Mouse (Mus musculus): ENCODE measurements around the gene Grpel1. TPM values are rescaled to one million over a fixed set of nuclear protein-coding genes. Genes with fewer than 3 reads are reported as not detected.
A peak's percentile ranks its signal among the peaks of the same experiment; 100 is the strongest.

Grpel1 gene
- polyA plus RNA-seq, 1 experiment from 2014 or later = 58.3 TPM

DNA sequence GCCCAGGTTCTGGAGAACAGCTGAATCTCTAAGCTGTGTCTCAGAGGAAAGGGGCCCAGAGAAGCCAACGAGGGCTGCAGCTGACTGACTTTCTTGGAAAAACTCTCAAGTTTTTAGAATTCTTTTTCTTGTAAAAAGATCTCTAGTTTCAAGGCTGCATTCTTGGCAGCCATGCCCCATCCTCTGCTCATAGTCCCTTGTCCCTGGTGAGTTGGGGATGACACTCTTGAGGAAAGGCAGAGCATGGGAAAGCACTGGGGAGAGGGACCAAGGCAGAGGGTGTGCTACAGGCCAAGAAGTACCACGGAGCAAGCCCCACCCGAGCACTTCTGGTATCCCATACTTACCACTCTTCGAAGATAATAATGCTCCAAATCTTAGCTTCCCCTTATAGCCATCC, 27.9 kb upstream of the Grpel1 start:
- no peak overlapping the region for H3K4me3 ChIP-seq (replicated peaks; ENCODE audit: low read length)
- H3K4me1 ChIP-seq (ENCODE audit: control insufficient read depth, insufficient read depth, low read length) = no peaks in the 10 kb centered on the region
- no peaks in the 10 kb centered on the region for H3K27me3 ChIP-seq (ENCODE audit: control insufficient read depth, insufficient read depth, low read length)
- H3K4me2 ChIP-seq (ENCODE audit: low read depth, low read length) = no peak overlapping the region
- WGBS = 69% methylated on average over 4 of the region's 4 CpGs
- H3K9ac ChIP-seq (ENCODE audit: low read length) = no peak overlapping the region
- H3K36me3 ChIP-seq (ENCODE audit: control insufficient read depth, insufficient read depth, low read length) = no peaks in the 10 kb centered on the region
- H3K27ac ChIP-seq (ENCODE audit: low read length) = 0 out of 2 replicates have a peak overlapping the region, but pooled peaks have one; percentile 2
- no peak for ATAC-seq (ENCODE audit: insufficient read depth, low FRiP score)
- H3K9me3 ChIP-seq (replicated peaks; ENCODE audit: control insufficient read depth, low read length) = no peaks in the 10 kb centered on the region

DNA sequence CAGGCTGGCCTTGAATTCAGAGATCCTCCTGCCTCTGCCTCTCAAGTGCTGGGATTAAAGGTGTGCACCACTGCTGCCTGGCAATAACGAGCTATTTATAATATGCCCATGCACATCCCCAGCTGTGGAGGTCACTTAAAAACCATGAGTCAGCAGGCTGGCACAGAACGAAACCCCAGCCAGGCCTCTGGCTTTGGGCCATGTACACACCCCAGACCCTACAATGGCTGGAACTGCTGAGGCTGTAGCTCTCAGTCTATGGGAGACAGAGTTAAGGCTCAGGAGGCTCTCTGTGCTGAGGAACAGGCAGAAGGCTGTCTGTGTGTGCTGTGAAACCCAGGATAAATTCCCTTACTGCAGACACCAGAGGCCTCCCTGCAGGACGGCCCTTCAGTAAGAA, 24.1 kb upstream of the Grpel1 start:
- H3K9ac ChIP-seq (ENCODE audit: low read length) = no peak overlapping the region
- H3K9me3 ChIP-seq (replicated peaks; ENCODE audit: control insufficient read depth, low read length) = no peaks in the 10 kb centered on the region
- 58% methylated on average over 3 of the region's 3 CpGs for WGBS
- H3K4me2 ChIP-seq (ENCODE audit: low read depth, low read length) = no peak overlapping the region
- no peaks in the 10 kb centered on the region for H3K36me3 ChIP-seq (ENCODE audit: control insufficient read depth, insufficient read depth, low read length)
- no peaks in the 10 kb centered on the region for H3K27me3 ChIP-seq (ENCODE audit: control insufficient read depth, insufficient read depth, low read length)
- H3K27ac ChIP-seq (ENCODE audit: low read length) = no peak overlapping the region
- no peak overlapping the region for H3K4me3 ChIP-seq (replicated peaks; ENCODE audit: low read length)
- no peak for ATAC-seq (ENCODE audit: insufficient read depth, low FRiP score)
- no peaks in the 10 kb centered on the region for H3K4me1 ChIP-seq (ENCODE audit: control insufficient read depth, insufficient read depth, low read length)

DNA sequence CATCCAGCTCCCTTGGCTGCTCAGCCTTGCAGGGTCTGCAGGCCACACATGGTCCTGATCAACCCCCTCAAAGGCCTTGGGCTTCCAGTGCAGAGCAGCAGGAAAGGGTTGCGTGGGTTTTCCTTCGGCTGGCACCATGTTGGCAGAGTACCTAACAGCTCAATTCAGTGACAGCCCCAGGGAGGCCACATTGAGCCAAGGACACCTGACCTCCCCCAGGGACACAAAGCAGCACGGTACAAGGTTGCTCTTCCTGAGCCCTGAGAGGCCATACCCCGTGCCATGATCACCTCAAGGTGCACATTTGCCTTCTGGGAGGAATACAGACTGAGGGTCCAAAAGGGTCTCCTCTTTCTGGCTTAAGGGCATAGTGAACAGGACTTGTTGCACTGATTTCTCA, 20.2 kb upstream of the Grpel1 start:
- Histone ChIP-seq H3K4me1 (ENCODE audit: control insufficient read depth, insufficient read depth, low read length) (no peaks in the 10 kb centered on the region), H3K4me3 (replicated peaks; ENCODE audit: low read length) (no peak overlapping the region), H3K4me2 (ENCODE audit: low read depth, low read length) (no peak overlapping the region), H3K27me3 (ENCODE audit: control insufficient read depth, insufficient read depth, low read length) (no peaks in the 10 kb centered on the region), H3K9me3 (replicated peaks; ENCODE audit: control insufficient read depth, low read length) (no peaks in the 10 kb centered on the region), H3K36me3 (ENCODE audit: control insufficient read depth, insufficient read depth, low read length) (no peaks in the 10 kb centered on the region), H3K9ac (ENCODE audit: low read length) (no peak overlapping the region), H3K27ac (ENCODE audit: low read length) (no peak overlapping the region)
- 56% methylated on average over 4 of the region's 4 CpGs for WGBS
- no peak for ATAC-seq (ENCODE audit: insufficient read depth, low FRiP score)

DNA sequence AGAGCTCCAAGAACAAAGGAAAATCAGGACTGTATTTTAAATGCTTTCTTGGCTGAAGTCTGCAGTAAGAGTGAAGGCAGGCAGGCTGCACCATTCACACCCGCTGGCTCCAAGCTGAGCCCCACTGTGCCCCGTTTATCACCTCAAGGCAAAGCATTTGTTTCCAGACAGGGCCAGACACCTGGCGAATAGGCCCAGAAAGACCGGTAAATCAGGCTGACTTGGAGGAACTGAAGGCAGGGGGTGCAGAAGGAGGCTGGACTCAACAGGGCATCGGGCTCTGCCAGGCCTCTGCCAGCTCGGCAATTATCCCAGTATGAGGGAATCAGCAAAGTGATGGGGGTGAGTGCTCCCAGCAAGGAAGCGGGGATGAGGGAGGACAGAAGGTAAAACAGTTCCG, 19.8 kb upstream of the Grpel1 start:
- no peaks in the 10 kb centered on the region for H3K9me3 ChIP-seq (replicated peaks; ENCODE audit: control insufficient read depth, low read length)
- H3K27me3 ChIP-seq (ENCODE audit: control insufficient read depth, insufficient read depth, low read length) = no peaks in the 10 kb centered on the region
- WGBS = 29% methylated on average over 8 of the region's 8 CpGs
- H3K27ac ChIP-seq (ENCODE audit: low read length) = no peak overlapping the region
- H3K9ac ChIP-seq (ENCODE audit: low read length) = no peak overlapping the region
- no peak overlapping the region for H3K4me2 ChIP-seq (ENCODE audit: low read depth, low read length)
- no peaks in the 10 kb centered on the region for H3K36me3 ChIP-seq (ENCODE audit: control insufficient read depth, insufficient read depth, low read length)
- no peak for ATAC-seq (ENCODE audit: insufficient read depth, low FRiP score)
- H3K4me3 ChIP-seq (replicated peaks; ENCODE audit: low read length) = no peak overlapping the region
- H3K4me1 ChIP-seq (ENCODE audit: control insufficient read depth, insufficient read depth, low read length) = no peaks in the 10 kb centered on the region

DNA sequence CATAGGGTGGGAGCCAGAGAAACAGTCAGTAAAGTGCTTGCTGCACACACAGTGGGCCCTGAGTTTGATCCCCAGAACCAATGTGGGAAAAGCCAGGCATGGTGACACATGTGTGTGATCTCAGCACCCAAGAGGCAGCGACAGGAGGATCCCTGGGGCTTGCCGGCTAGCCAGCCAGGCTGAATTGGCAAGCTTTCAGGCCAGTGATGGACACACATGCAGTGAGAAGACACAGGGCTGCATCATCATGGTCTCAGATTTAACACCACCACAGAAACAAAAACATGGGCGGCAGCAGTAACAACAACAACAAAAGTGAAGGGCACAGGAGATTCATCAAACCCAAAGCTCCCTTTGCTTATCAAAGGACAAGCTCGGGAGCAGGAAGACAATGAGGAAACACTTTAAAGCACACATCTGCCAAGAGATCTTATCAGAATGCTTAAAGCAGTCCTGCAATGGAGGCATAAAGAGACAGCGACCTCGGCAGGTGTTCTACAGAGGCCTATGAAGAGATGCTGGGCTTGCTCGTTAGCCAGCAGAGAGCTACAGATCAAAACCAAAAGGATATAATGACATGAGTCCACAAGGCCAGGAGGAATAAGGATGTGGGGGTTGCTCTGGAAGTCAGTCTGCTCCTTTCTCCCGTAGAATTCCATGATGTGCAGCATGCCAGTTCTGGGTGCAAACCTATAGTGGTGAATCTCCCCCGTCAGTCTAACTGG, 18.5 kb upstream of the Grpel1 start:
- Histone ChIP-seq H3K27me3 (ENCODE audit: control insufficient read depth, insufficient read depth, low read length) (no peaks in the 10 kb centered on the region), H3K9ac (ENCODE audit: low read length) (no peak overlapping the region), H3K4me3 (replicated peaks; ENCODE audit: low read length) (no peak overlapping the region), H3K4me2 (ENCODE audit: low read depth, low read length) (no peak overlapping the region), H3K27ac (ENCODE audit: low read length) (no peak overlapping the region), H3K36me3 (ENCODE audit: control insufficient read depth, insufficient read depth, low read length) (no peaks in the 10 kb centered on the region), H3K4me1 (ENCODE audit: control insufficient read depth, insufficient read depth, low read length) (no peaks in the 10 kb centered on the region), H3K9me3 (replicated peaks; ENCODE audit: control insufficient read depth, low read length) (no peaks in the 10 kb centered on the region)
- 36% methylated on average over 9 of the region's 9 CpGs for WGBS
- no peak for ATAC-seq (ENCODE audit: insufficient read depth, low FRiP score)

DNA sequence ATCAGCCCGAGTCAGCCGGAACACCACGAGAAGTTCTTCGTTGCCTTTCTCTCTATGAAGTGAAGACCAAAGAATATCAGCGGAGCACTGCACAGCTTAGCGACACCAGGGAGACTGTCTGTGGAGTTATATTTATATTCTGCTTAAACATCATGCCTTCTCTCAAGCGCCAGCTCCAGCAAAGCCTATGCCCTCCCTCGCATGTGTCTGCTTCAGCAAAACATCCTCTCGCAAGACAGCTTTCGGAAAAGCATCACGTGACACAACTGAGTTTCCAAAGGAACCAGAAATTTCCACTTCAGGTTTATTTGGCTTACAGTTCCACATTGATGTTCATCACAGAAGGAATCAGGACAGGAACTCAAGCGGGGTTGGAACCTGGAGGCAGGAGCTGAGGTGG, 16.9 kb upstream of the Grpel1 start:
- no peak for ATAC-seq (ENCODE audit: insufficient read depth, low FRiP score)
- no peak overlapping the region for H3K4me2 ChIP-seq (ENCODE audit: low read depth, low read length)
- H3K9me3 ChIP-seq (replicated peaks; ENCODE audit: control insufficient read depth, low read length) = no peaks in the 10 kb centered on the region
- no peaks in the 10 kb centered on the region for H3K27me3 ChIP-seq (ENCODE audit: control insufficient read depth, insufficient read depth, low read length)
- no peak overlapping the region for H3K4me3 ChIP-seq (replicated peaks; ENCODE audit: low read length)
- no peaks in the 10 kb centered on the region for H3K36me3 ChIP-seq (ENCODE audit: control insufficient read depth, insufficient read depth, low read length)
- no peaks in the 10 kb centered on the region for H3K4me1 ChIP-seq (ENCODE audit: control insufficient read depth, insufficient read depth, low read length)
- no peak overlapping the region for H3K9ac ChIP-seq (ENCODE audit: low read length)
- WGBS = 91% methylated on average over 12 of the region's 12 CpGs
- no peak overlapping the region for H3K27ac ChIP-seq (ENCODE audit: low read length)

DNA sequence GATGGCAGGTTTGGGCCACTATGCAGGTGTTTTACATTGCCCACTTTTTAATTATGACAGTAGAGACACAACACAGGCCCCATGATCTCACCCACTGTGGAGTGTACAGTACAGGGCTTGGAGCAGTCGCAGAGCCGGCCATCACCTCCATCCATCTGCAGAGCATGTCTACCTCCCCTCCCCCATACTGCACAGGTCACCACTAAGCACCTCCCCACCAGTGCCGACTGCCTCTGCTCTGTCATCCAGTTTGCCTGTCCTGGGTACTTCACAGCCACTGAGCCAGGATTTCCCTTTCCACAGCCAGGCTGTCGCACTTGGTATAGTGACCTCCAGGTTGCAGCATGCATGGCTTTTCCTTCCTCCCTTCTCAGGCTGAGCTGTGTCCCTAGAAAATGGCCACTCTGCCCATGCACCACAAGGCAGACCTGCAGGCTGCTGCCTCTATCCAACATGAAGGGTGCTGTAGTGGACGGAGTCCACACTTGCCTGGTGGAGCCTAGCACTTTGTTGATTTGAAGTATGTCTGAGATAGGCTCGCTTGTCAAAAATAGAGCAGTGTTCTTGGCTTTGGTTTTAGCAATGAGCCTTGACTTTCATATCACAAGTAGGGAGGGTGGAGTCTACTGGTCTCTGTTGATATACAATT, 15.0 kb upstream of the Grpel1 start:
- H3K9me3 ChIP-seq (replicated peaks; ENCODE audit: control insufficient read depth, low read length) = no peaks in the 10 kb centered on the region
- no peaks in the 10 kb centered on the region for H3K36me3 ChIP-seq (ENCODE audit: control insufficient read depth, insufficient read depth, low read length)
- no peak overlapping the region for H3K4me3 ChIP-seq (replicated peaks; ENCODE audit: low read length)
- no peaks in the 10 kb centered on the region for H3K4me1 ChIP-seq (ENCODE audit: control insufficient read depth, insufficient read depth, low read length)
- no peak overlapping the region for H3K27ac ChIP-seq (ENCODE audit: low read length)
- WGBS = 53% methylated on average over 6 of the region's 6 CpGs
- no peak overlapping the region for H3K9ac ChIP-seq (ENCODE audit: low read length)
- no peak overlapping the region for H3K4me2 ChIP-seq (ENCODE audit: low read depth, low read length)
- H3K27me3 ChIP-seq (ENCODE audit: control insufficient read depth, insufficient read depth, low read length) = no peaks in the 10 kb centered on the region
- ATAC-seq (ENCODE audit: insufficient read depth, low FRiP score) = peak; percentile 28; the same call in 1 of the 2 replicates

DNA sequence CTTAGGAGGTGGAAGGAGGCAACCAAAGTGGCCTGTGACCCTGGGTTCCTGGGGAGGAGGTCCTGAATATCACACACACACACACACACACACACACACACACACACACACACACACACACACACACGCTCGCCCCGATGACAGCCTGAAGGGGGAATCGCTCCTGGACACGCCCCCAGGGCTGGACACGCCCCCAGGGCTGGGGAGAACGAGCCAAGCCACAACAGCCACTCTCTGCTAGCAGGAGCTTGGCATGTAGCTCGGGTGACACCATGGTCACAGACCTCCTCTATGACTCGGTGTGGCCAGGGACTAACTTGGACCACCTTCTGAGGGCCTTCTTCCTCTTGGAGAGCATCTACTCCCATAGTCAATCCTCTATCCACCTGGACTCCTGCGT, 13.7 kb upstream of the Grpel1 start:
- 20% methylated on average over 8 of the region's 10 CpGs for WGBS
- Histone ChIP-seq H3K9me3 (replicated peaks; ENCODE audit: control insufficient read depth, low read length) (no peaks in the 10 kb centered on the region), H3K4me3 (replicated peaks; ENCODE audit: low read length) (no peak overlapping the region), H3K4me2 (ENCODE audit: low read depth, low read length) (no peak overlapping the region), H3K27ac (ENCODE audit: low read length) (no peak overlapping the region), H3K4me1 (ENCODE audit: control insufficient read depth, insufficient read depth, low read length) (no peaks in the 10 kb centered on the region), H3K27me3 (ENCODE audit: control insufficient read depth, insufficient read depth, low read length) (no peaks in the 10 kb centered on the region), H3K36me3 (ENCODE audit: control insufficient read depth, insufficient read depth, low read length) (no peaks in the 10 kb centered on the region), H3K9ac (ENCODE audit: low read length) (no peak overlapping the region)
- ATAC-seq (ENCODE audit: insufficient read depth, low FRiP score) = no peak

DNA sequence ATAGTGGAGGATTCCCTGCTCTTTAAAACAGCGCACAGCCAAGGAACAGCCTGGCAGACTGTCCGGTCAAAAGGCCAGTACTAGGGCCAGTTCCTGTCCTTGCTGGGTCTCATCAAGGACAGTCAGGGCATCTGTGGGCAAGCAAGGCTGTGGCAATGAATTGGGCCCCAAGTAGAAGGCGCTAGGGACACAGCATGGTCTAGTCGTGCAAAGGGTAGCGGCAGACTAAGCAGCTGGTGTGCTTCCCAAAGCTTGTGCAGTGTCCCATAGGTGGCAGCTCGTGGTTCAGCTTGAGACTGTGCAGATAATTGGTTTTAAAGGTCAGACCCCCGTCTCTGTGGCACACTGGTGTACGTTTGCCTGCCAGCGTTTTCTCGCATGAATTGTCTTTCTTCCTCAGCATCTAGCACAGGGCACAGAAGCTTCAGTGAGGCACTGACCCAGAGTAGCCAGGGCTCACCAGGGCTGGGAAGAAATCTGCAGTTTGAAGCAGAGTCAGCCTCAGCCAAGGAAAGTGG, 12.9 kb upstream of the Grpel1 start:
- H3K4me1 ChIP-seq (ENCODE audit: control insufficient read depth, insufficient read depth, low read length) = no peaks in the 10 kb centered on the region
- H3K4me2 ChIP-seq (ENCODE audit: low read depth, low read length) = no peak overlapping the region
- ATAC-seq (ENCODE audit: insufficient read depth, low FRiP score) = no peak
- no peaks in the 10 kb centered on the region for H3K36me3 ChIP-seq (ENCODE audit: control insufficient read depth, insufficient read depth, low read length)
- no peak overlapping the region for H3K4me3 ChIP-seq (replicated peaks; ENCODE audit: low read length)
- no peaks in the 10 kb centered on the region for H3K27me3 ChIP-seq (ENCODE audit: control insufficient read depth, insufficient read depth, low read length)
- WGBS = 75% methylated on average over 10 of the region's 10 CpGs
- H3K27ac ChIP-seq (ENCODE audit: low read length) = no peak overlapping the region
- no peak overlapping the region for H3K9ac ChIP-seq (ENCODE audit: low read length)
- no peaks in the 10 kb centered on the region for H3K9me3 ChIP-seq (replicated peaks; ENCODE audit: control insufficient read depth, low read length)
